9 mouse cellular contexts compared by ENCODE assay signal in the genomic region with DNA sequence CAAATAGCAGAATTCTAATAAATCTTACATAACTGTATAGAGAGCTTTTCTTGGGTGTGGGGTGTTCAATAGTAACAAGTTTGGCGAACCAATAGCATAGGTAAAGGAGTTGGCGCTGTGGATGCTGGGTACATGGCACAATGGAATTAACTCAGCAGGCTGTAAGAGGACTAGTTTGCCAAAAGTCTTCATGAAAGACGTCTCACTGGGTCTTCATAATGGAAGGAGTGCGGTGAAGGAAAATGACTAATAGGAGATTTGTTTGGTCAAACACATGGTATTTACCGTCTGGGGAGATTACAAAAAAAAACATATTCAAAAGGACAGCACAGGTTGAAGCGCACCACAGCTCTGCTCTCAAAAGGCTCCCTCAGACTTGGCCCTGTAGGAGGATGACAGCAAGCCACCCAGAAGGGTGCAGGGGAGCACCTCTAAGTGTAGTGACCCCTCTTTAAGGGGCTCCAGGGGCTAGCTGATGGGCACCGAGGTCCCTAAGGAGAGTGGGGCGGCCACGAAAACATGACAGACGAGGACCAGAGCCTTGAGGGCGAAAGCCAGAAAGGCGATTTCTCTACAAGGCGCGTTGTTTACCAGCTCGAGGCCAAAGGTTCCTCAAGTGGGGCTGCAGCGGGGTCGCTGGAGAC. TPM values are rescaled to one million over a fixed set of nuclear protein-coding genes. Genes with fewer than 3 reads are reported as not detected.
DNase-seq lines count a peak whose midpoint lies in the region; ATAC-seq and TF ChIP-seq lines count a peak whose summit lies in the region.
"Had no signal": no experiment of that assay in that cellular context is flagged by ENCODE, and none has a peak within 500 bp of the region (broad histone marks: within the 10 kb centered on the region; RNA-seq: fewer than 3 reads in every experiment).

No protein-coding gene starts in this region.

- H3ac ChIP-seq in C2C12 (ENCODE audit: control insufficient read depth, insufficient read length, low read depth): peak overlapping the region; percentile 62

- peak; percentile 47 for ATAC-seq in embryonic facial prominence, embryonic 12.5 days (ENCODE audit: insufficient number of reproducible peaks, insufficient read depth, low FRiP score, low TSS enrichment)
- ATAC-seq in intestine, embryonic 16.5 days: peak; percentile 22; the same call in 1 of the 2 replicates
- ATAC-seq in neural tube, embryonic 13.5 days (ENCODE audit: low read depth): peak; percentile 76

- no peaks in the 10 kb centered on the region for H3K36me3 ChIP-seq in heart, embryonic 10.5 days
- H3K36me3 ChIP-seq in C2C12 (ENCODE audit: control insufficient read depth, insufficient read depth): peaks cover 3% of the 10 kb centered on the region
- no peaks in the 10 kb centered on the region for H3K36me3 ChIP-seq in embryonic facial prominence, embryonic 12.5 days
- no peaks in the 10 kb centered on the region for H3K36me3 ChIP-seq in intestine, embryonic 16.5 days (ENCODE audit: control insufficient read depth, insufficient read depth, low read length)
- no peaks in the 10 kb centered on the region for H3K36me3 ChIP-seq in neural tube, embryonic 13.5 days

- H3K9ac ChIP-seq in embryonic facial prominence, embryonic 12.5 days: peak overlapping the region; percentile 98
- H3K9ac ChIP-seq in intestine, embryonic 16.5 days (ENCODE audit: low read depth, low read length): peak overlapping the region; percentile 92
- H3K9ac ChIP-seq in neural tube, embryonic 13.5 days: peak overlapping the region; percentile 100

- DNase-seq in heart, embryonic 10.5 days (ENCODE audit: low spot score): no peak
- DNase-seq in heart, adult 18-20 months: no peak
- DNase-seq in urinary bladder, postnatal 4 days (ENCODE audit: low spot score in 2 of 2): no peak
- DNase-seq in spleen, adult 12 weeks (ENCODE audit: low spot score): no peak

- no peaks in the 10 kb centered on the region for H3K27me3 ChIP-seq in heart, embryonic 10.5 days (ENCODE audit: insufficient read depth, poor library complexity, severe bottlenecking)
- no peaks in the 10 kb centered on the region for H3K27me3 ChIP-seq in C2C12 (ENCODE audit: control insufficient read depth, insufficient read depth, insufficient read length)
- no peaks in the 10 kb centered on the region for H3K27me3 ChIP-seq in embryonic facial prominence, embryonic 12.5 days
- no peaks in the 10 kb centered on the region for H3K27me3 ChIP-seq in intestine, embryonic 16.5 days (replicated peaks; ENCODE audit: control insufficient read depth, insufficient read depth, low read length)
- no peaks in the 10 kb centered on the region for H3K27me3 ChIP-seq in neural tube, embryonic 13.5 days
- H3K27me3 ChIP-seq: Patski had no signal

- H3K27ac ChIP-seq in heart, embryonic 10.5 days: peak overlapping the region; percentile 100
- peak overlapping the region; percentile 99 for H3K27ac ChIP-seq in embryonic facial prominence, embryonic 12.5 days
- peak overlapping the region; percentile 98 for H3K27ac ChIP-seq in intestine, embryonic 16.5 days (ENCODE audit: low read length)
- H3K27ac ChIP-seq in neural tube, embryonic 13.5 days (replicated peaks): peak overlapping the region; percentile 99

- peak overlapping the region; percentile 63 for H3K4me2 ChIP-seq in embryonic facial prominence, embryonic 12.5 days (replicated peaks)
- peak overlapping the region; percentile 95 for H3K4me2 ChIP-seq in intestine, embryonic 16.5 days (ENCODE audit: low read depth, low read length)
- H3K4me2 ChIP-seq in neural tube, embryonic 13.5 days: peak overlapping the region; percentile 91

- no peak for TF ChIP-seq CTCF in C2C12 (IDR thresholded peaks at IDR 0.05; ENCODE audit: control insufficient read depth, insufficient read depth, insufficient read length)

- H3K9me3 ChIP-seq in heart, embryonic 10.5 days: no peaks in the 10 kb centered on the region
- H3K9me3 ChIP-seq in embryonic facial prominence, embryonic 12.5 days: no peaks in the 10 kb centered on the region
- H3K9me3 ChIP-seq in intestine, embryonic 16.5 days (ENCODE audit: control insufficient read depth, low read length): no peaks in the 10 kb centered on the region
- H3K9me3 ChIP-seq in neural tube, embryonic 13.5 days: no peaks in the 10 kb centered on the region

- peaks cover 38% of the 10 kb centered on the region for H3K79me3 ChIP-seq in C2C12 (ENCODE audit: low read depth)

- H3K79me2 ChIP-seq in C2C12 (ENCODE audit: control insufficient read depth, insufficient read depth): peaks cover 47% of the 10 kb centered on the region

- H3K4me3 ChIP-seq in heart, embryonic 10.5 days: peak overlapping the region; percentile 99
- peak overlapping the region; percentile 82 for H3K4me3 ChIP-seq in C2C12 (ENCODE audit: insufficient read depth, poor library complexity, severe bottlenecking)
- H3K4me3 ChIP-seq in embryonic facial prominence, embryonic 12.5 days: peak overlapping the region; percentile 95
- peak overlapping the region; percentile 71 for H3K4me3 ChIP-seq in intestine, embryonic 16.5 days (ENCODE audit: low read length)
- H3K4me3 ChIP-seq in neural tube, embryonic 13.5 days: peak overlapping the region; percentile 92

- peaks cover 38% of the 10 kb centered on the region for H3K4me1 ChIP-seq in heart, embryonic 10.5 days
- H3K4me1 ChIP-seq in embryonic facial prominence, embryonic 12.5 days: peaks cover 21% of the 10 kb centered on the region
- peaks cover 16% of the 10 kb centered on the region for H3K4me1 ChIP-seq in intestine, embryonic 16.5 days (ENCODE audit: control insufficient read depth, insufficient read depth, low read length)
- H3K4me1 ChIP-seq in neural tube, embryonic 13.5 days (replicated peaks): peaks cover 40% of the 10 kb centered on the region

- 16% methylated on average over 17 of the region's 17 CpGs for WGBS in heart, embryonic 10.5 days
- WGBS in embryonic facial prominence, embryonic 12.5 days: 16% methylated on average over 17 of the region's 17 CpGs
- WGBS in intestine, embryonic 16.5 days: 22% methylated on average over 17 of the region's 17 CpGs
- WGBS in neural tube, embryonic 13.5 days: 19% methylated on average over 17 of the region's 17 CpGs

TF ChIP-seq in C2C12, 6 proteins besides CTCF, POLR2A, EP300 and RAD21:
- TF ChIP-seq MAX (IDR thresholded peaks at IDR 0.05): no peak
- no peak for TF ChIP-seq CEBPB (IDR thresholded peaks at IDR 0.05; ENCODE audit: low read depth)
- no peak for TF ChIP-seq USF1 (IDR thresholded peaks at IDR 0.05; ENCODE audit: low read depth)
- TF ChIP-seq FOSL1 (IDR thresholded peaks at IDR 0.05; ENCODE audit: insufficient read depth, low read length, poor library complexity, severe bottlenecking): no peak

RNA-seq across cellular contexts. Expression of a gene that starts 0.7 kb away (rescaled TPM):
- polyA plus RNA-seq in heart, embryonic 10.5 days (2016; fragmentation: Nextera tagmentation; extraction: Ambion mirVana): 69.9 and 79.4 TPM in 2 replicates
- 10 to 100 TPM; 83.2 to 89.4 TPM for total RNA-seq in heart, adult 18-20 months (2021)
- 24.7 TPM for polyA plus RNA-seq in C2C12 (2012; fragmentation: generic; extraction: Trizol)
- polyA plus RNA-seq in embryonic facial prominence, embryonic 12.5 days (2016; fragmentation: Nextera tagmentation; extraction: Ambion mirVana): 94.3 and 96.7 TPM in 2 replicates
- polyA plus RNA-seq in intestine, embryonic 16.5 days (2015; fragmentation: Nextera tagmentation; extraction: Ambion mirVana): 48.7 and 50.8 TPM in 2 replicates
- 68.0 and 79.8 TPM in 2 replicates for polyA plus RNA-seq in neural tube, embryonic 13.5 days (2015; fragmentation: Nextera tagmentation; extraction: Ambion mirVana)

Comparison
In these comparisons a context has a peak if more than half of its experiments do, and no peak if none do; other contexts are left out.
1. ATAC-seq: peak in every context shown above with its lines; median percentile 76 in neural tube, embryonic 13.5 days; 47 in embryonic facial prominence, embryonic 12.5 days; 22 in intestine, embryonic 16.5 days.